Mouse (Mus musculus) thymus, postnatal 10 days (tissue): ENCODE measurements at regions not wholly inside any gene's neighbourhood (a gene's known extent, or its start where the extent isn't known, plus 50 kb on each side); places are given as distances from the start of the nearest gene placed in this dataset.

Experiments used
- DNase-seq, 2 experiments: peaks; one replicate each; pipeline ENCODE4 v3.0.0; 2021; ENCODE audit warnings: low spot score in 2 of 2

- no peak for DNase-seq
Observed at GRCm38 (mm10) chr14:9191664-9192063, 525.6 kb upstream of the 4930452B06Rik start.

- no peak for DNase-seq
Observed at GRCm38 (mm10) chr14:9161336-9161735, 495.3 kb upstream of the 4930452B06Rik start.

GRCm38 (mm10) chr14:9157941-9158340 is 491.9 kb upstream of the 4930452B06Rik start:
- DNase-seq, result no peak

GRCm38 (mm10) chr14:9150841-9151240 is 484.8 kb upstream of the 4930452B06Rik start:
- no peak for DNase-seq

GRCm38 (mm10) chr14:9146595-9147219 is 480.7 kb upstream of the 4930452B06Rik start:
- no peak for DNase-seq

GRCm38 (mm10) chr14:9105708-9106107 is 439.7 kb upstream of the 4930452B06Rik start:
- no peak for DNase-seq

- DNase-seq, result no peak
Observed at GRCm38 (mm10) chr14:9089625-9090326, 423.7 kb upstream of the 4930452B06Rik start.

GRCm38 (mm10) chr14:9087103-9087502 is 421.1 kb upstream of the 4930452B06Rik start:
- DNase-seq, result no peak

- DNase-seq, result no peak
Observed at GRCm38 (mm10) chr14:9079632-9080031, 413.6 kb upstream of the 4930452B06Rik start.

- no peak for DNase-seq
Observed at GRCm38 (mm10) chr14:9079014-9079413, 413.0 kb upstream of the 4930452B06Rik start.

GRCm38 (mm10) chr14:9071176-9071575 is 405.1 kb upstream of the 4930452B06Rik start:
- no peak for DNase-seq

- DNase-seq, result no peak
Observed at GRCm38 (mm10) chr14:9060058-9060457, 394.0 kb upstream of the 4930452B06Rik start.

GRCm38 (mm10) chr14:9028811-9029210 is 362.8 kb upstream of the 4930452B06Rik start:
- no peak for DNase-seq

- no peak for DNase-seq
Observed at GRCm38 (mm10) chr14:9015826-9016225, 349.8 kb upstream of the 4930452B06Rik start.

GRCm38 (mm10) chr14:9003034-9003433 is 337.0 kb upstream of the 4930452B06Rik start:
- no peak for DNase-seq

- DNase-seq, result no peak
Observed at GRCm38 (mm10) chr14:9000408-9001092, 334.5 kb upstream of the 4930452B06Rik start.

GRCm38 (mm10) chr14:8999815-9000214 is 333.8 kb upstream of the 4930452B06Rik start:
- DNase-seq, result no peak

- DNase-seq, result no peak
Observed at GRCm38 (mm10) chr14:8993421-8993820, 327.4 kb upstream of the 4930452B06Rik start.

- no peak for DNase-seq
Observed at GRCm38 (mm10) chr14:8985086-8985793, 319.2 kb upstream of the 4930452B06Rik start.

- no peak for DNase-seq
Observed at GRCm38 (mm10) chr14:8961554-8961953, 295.5 kb upstream of the 4930452B06Rik start.

- no peak for DNase-seq
Observed at GRCm38 (mm10) chr14:8952853-8953397, 286.9 kb upstream of the 4930452B06Rik start.

GRCm38 (mm10) chr14:8948751-8949150 is 282.7 kb upstream of the 4930452B06Rik start:
- no peak for DNase-seq
